Mouse (Mus musculus) bone marrow macrophage, adult 2 months (primary cell): ENCODE results near the gene Gm20388.
"Not testable (repeated sequence)": the region's sequence is repeated elsewhere in the genome, so short reads cannot be mapped to it uniquely, and the experiment has no call there.

Source experiments
- CTCF ChIP-seq: IDR thresholded peaks from 2 replicates; pipeline ENCODE4 v1.5.1; 2012; ENCODE audit warnings: low read depth, mild to moderate bottlenecking, low read length, moderate library complexity
- POLR2A ChIP-seq: IDR thresholded peaks from 2 replicates; pipeline ENCODE4 v1.6.1; 2012; ENCODE audit warnings: mild to moderate bottlenecking, low read depth, low read length, borderline replicate concordance

DNA sequence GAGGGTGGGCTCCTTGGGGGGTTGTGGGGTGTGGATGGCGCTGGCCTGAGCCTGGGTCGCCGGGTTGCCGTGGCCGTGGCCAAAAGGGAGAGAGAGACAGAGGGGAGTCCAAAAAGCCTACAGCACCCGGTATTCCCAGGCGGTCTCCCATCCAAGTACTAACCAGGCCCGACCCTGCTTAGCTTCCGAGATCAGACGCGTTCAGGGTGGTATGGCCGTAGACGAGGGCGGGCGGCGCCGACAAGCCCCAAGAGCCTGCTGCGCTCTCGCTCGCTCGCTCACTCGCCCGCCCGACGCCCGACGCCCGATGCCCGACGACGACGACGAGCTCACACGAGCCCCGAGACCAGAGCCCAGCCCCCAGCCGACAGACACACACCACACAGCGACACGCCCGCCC lies 3712.9 kb downstream of the Gm20388 start:
- not testable (repeated sequence) for TF ChIP-seq POLR2A, CTCF
